Mouse (Mus musculus): ENCODE measurements around the gene 4933415A04Rik. TPM values are rescaled to one million over a fixed set of nuclear protein-coding genes. Genes with fewer than 3 reads are reported as not detected.

4933415A04Rik gene
- polyA plus RNA-seq, 1 experiment from 2014 or later: 3.0 TPM

GRCm38 (mm10) chr11:43585211-43586005 is 1.4 kb upstream of the 4933415A04Rik start:
- Histone ChIP-seq H3K4me1 (ENCODE audit: control insufficient read depth, insufficient read depth, low read length) (no peaks in the 10 kb centered on the region), H3K27me3 (ENCODE audit: control insufficient read depth, insufficient read depth, low read depth, low read length) (no peaks in the 10 kb centered on the region), H3K4me2 (ENCODE audit: low read length) (no peak overlapping the region), H3K4me3 (ENCODE audit: low read depth, low read length) (no peak overlapping the region), H3K27ac (ENCODE audit: low read length) (no peak overlapping the region), H3K36me3 (ENCODE audit: control insufficient read depth, insufficient read depth, low read length) (no peaks in the 10 kb centered on the region; the same call in 1 of the 2 replicates), H3K9me3 (replicated peaks; ENCODE audit: control insufficient read depth, low read length, poor library complexity, severe bottlenecking) (no peaks in the 10 kb centered on the region), H3K9ac (ENCODE audit: low read depth, low read length) (no peak overlapping the region)
- 86% methylated on average over 22 of the region's 22 CpGs for WGBS
- ATAC-seq: no peak

GRCm38 (mm10) chr11:43589530-43590072 is 2.8 kb downstream of the 4933415A04Rik start:
- no peak for ATAC-seq
- H3K27me3 ChIP-seq (ENCODE audit: control insufficient read depth, insufficient read depth, low read depth, low read length): no peaks in the 10 kb centered on the region
- 63% methylated on average over 6 of the region's 6 CpGs for WGBS

GRCm38 (mm10) chr11:43601440-43601839 is 14.6 kb downstream of the 4933415A04Rik start, which contains the start of gene Fabp6:
Gene Fabp6, minus strand, starts transcription at chr11:43601540.
- Histone ChIP-seq H3K27me3 (ENCODE audit: control insufficient read depth, insufficient read depth, low read depth, low read length) (no peaks in the 10 kb centered on the region), H3K9ac (ENCODE audit: low read depth, low read length) (no peak within 1 kb of the TSS), H3K9me3 (replicated peaks; ENCODE audit: control insufficient read depth, low read length, poor library complexity, severe bottlenecking) (no peaks in the 10 kb centered on the region), H3K36me3 (ENCODE audit: control insufficient read depth, insufficient read depth, low read length) (no peaks in the 10 kb centered on the region), H3K4me1 (ENCODE audit: control insufficient read depth, insufficient read depth, low read length) (no peaks in the 10 kb centered on the region), H3K4me3 (ENCODE audit: low read depth, low read length) (no peak within 1 kb of the TSS), H3K27ac (ENCODE audit: low read length) (no peak within 1 kb of the TSS), H3K4me2 (ENCODE audit: low read length) (no peak within 1 kb of the TSS)
- 87% methylated on average over 5 of the region's 5 CpGs for WGBS
- no peak for ATAC-seq

More at GRCm38 (mm10) chr11:43589530-43590072, 2.8 kb downstream of the 4933415A04Rik start:
- H3K4me1 ChIP-seq (ENCODE audit: control insufficient read depth, insufficient read depth, low read length): no peaks in the 10 kb centered on the region
- no peak overlapping the region for H3K4me2 ChIP-seq (ENCODE audit: low read length)
- no peak overlapping the region for H3K4me3 ChIP-seq (ENCODE audit: low read depth, low read length)
- H3K27ac ChIP-seq (ENCODE audit: low read length): no peak overlapping the region
- no peaks in the 10 kb centered on the region; the same call in 1 of the 2 replicates for H3K36me3 ChIP-seq (ENCODE audit: control insufficient read depth, insufficient read depth, low read length)
- H3K9me3 ChIP-seq (replicated peaks; ENCODE audit: control insufficient read depth, low read length, poor library complexity, severe bottlenecking): no peaks in the 10 kb centered on the region
- no peak overlapping the region for H3K9ac ChIP-seq (ENCODE audit: low read depth, low read length)

DNA sequence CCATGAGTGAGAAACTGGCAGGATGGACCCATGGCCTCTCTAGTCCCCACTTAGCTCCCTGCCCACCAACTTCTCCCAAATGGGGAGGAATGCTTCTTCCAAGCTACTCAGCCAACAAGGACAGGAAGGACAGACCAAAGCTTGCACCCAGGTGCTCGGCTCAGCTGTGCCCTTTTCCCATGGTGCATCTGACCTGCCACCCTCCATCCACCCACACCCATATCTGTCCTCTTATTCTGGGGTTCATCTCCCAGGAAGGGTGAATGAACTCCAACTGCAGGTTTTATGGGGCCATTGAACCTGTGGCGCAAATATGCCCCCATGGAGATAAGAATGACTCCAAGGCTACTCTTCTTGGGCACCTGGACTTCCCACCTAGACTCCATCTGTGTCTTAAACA is 17.4 kb downstream of the 4933415A04Rik start:
- Histone ChIP-seq H3K4me2 (ENCODE audit: low read length) (no peak overlapping the region), H3K4me3 (ENCODE audit: low read depth, low read length) (no peak overlapping the region), H3K36me3 (ENCODE audit: control insufficient read depth, insufficient read depth, low read length) (no peaks in the 10 kb centered on the region), H3K27ac (ENCODE audit: low read length) (no peak overlapping the region), H3K9ac (ENCODE audit: low read depth, low read length) (no peak overlapping the region), H3K27me3 (ENCODE audit: control insufficient read depth, insufficient read depth, low read depth, low read length) (no peaks in the 10 kb centered on the region), H3K9me3 (replicated peaks; ENCODE audit: control insufficient read depth, low read length, poor library complexity, severe bottlenecking) (no peaks in the 10 kb centered on the region), H3K4me1 (ENCODE audit: control insufficient read depth, insufficient read depth, low read length) (0 out of 2 replicates have a peak, but pooled peaks cover 2% of the 10 kb centered on the region)
- 93% methylated on average over 2 of the region's 2 CpGs for WGBS
- no peak for ATAC-seq

GRCm38 (mm10) chr11:43604891-43605290 is 18.1 kb downstream of the 4933415A04Rik start:
- no peak for ATAC-seq
- H3K9me3 ChIP-seq (replicated peaks; ENCODE audit: control insufficient read depth, low read length, poor library complexity, severe bottlenecking): no peaks in the 10 kb centered on the region
- 0 out of 2 replicates have a peak, but pooled peaks cover 2% of the 10 kb centered on the region for H3K4me1 ChIP-seq (ENCODE audit: control insufficient read depth, insufficient read depth, low read length)
- H3K9ac ChIP-seq (ENCODE audit: low read depth, low read length): no peak overlapping the region
- H3K27me3 ChIP-seq (ENCODE audit: control insufficient read depth, insufficient read depth, low read depth, low read length): no peaks in the 10 kb centered on the region
- no peaks in the 10 kb centered on the region for H3K36me3 ChIP-seq (ENCODE audit: control insufficient read depth, insufficient read depth, low read length)
- H3K4me3 ChIP-seq (ENCODE audit: low read depth, low read length): no peak overlapping the region
- WGBS: 94% methylated on average over 6 of the region's 6 CpGs
- H3K4me2 ChIP-seq (ENCODE audit: low read length): no peak overlapping the region
- H3K27ac ChIP-seq (ENCODE audit: low read length): no peak overlapping the region

DNA sequence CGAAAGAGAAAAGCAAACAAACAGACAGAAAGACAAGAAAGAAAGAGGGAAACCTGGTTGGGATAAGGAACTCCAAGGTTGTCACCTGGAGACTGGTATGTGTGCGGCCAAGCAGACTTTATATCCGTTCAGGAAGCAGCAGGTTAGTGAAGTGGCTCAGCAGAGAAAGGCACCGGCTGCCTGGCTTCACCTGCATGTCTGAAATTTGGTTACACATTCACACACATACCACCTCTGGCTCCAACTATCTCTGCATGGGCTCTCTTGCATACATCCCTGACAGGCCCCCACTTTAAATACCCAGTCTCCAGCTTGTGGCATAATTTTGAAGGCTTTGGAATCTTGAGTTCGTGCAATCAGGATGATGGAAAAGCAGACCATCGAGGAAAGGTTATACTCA is 19.0 kb downstream of the 4933415A04Rik start:
- no peak overlapping the region for H3K4me2 ChIP-seq (ENCODE audit: low read length)
- no peak overlapping the region for H3K4me3 ChIP-seq (ENCODE audit: low read depth, low read length)
- ATAC-seq: no peak
- H3K9ac ChIP-seq (ENCODE audit: low read depth, low read length): no peak overlapping the region
- no peaks in the 10 kb centered on the region for H3K27me3 ChIP-seq (ENCODE audit: control insufficient read depth, insufficient read depth, low read depth, low read length)
- no peaks in the 10 kb centered on the region for H3K9me3 ChIP-seq (replicated peaks; ENCODE audit: control insufficient read depth, low read length, poor library complexity, severe bottlenecking)
- WGBS: 85% methylated on average over 6 of the region's 6 CpGs
- 0 out of 2 replicates have a peak, but pooled peaks cover 2% of the 10 kb centered on the region for H3K4me1 ChIP-seq (ENCODE audit: control insufficient read depth, insufficient read depth, low read length)
- H3K36me3 ChIP-seq (ENCODE audit: control insufficient read depth, insufficient read depth, low read length): no peaks in the 10 kb centered on the region
- no peak overlapping the region for H3K27ac ChIP-seq (ENCODE audit: low read length)

DNA sequence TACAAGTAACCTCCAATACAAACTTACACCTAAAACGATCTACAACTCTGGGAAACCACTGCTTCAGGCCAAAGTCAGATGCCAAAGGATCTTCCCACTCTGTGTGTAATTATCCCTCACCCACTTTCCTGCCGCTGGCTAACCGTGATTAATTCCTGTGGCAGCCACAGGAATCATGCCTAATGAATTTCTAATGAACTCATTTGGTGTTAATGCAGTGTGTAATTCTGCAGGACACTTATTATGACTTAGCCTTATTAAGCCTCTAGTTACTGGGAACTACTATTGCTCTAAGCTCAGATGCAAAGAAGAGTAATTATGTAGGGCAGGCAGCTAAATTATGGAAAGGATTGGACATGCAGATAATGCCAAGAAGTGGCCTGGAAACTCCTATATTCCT is 21.6 kb downstream of the 4933415A04Rik start:
- Histone ChIP-seq H3K4me3 (ENCODE audit: low read depth, low read length) (no peak overlapping the region), H3K9ac (ENCODE audit: low read depth, low read length) (no peak overlapping the region), H3K4me1 (ENCODE audit: control insufficient read depth, insufficient read depth, low read length) (peaks cover 9% of the 10 kb centered on the region), H3K36me3 (ENCODE audit: control insufficient read depth, insufficient read depth, low read length) (no peaks in the 10 kb centered on the region), H3K9me3 (replicated peaks; ENCODE audit: control insufficient read depth, low read length, poor library complexity, severe bottlenecking) (no peaks in the 10 kb centered on the region), H3K27me3 (ENCODE audit: control insufficient read depth, insufficient read depth, low read depth, low read length) (no peaks in the 10 kb centered on the region), H3K27ac (ENCODE audit: low read length) (no peak overlapping the region), H3K4me2 (ENCODE audit: low read length) (no peak overlapping the region)
- WGBS: 36% methylated on average over 3 of the region's 3 CpGs
- no peak for ATAC-seq

GRCm38 (mm10) chr11:43610006-43610661 is 23.3 kb downstream of the 4933415A04Rik start:
- H3K4me2 ChIP-seq (ENCODE audit: low read length): no peak overlapping the region
- peaks cover 9% of the 10 kb centered on the region for H3K4me1 ChIP-seq (ENCODE audit: control insufficient read depth, insufficient read depth, low read length)
- no peak overlapping the region for H3K27ac ChIP-seq (ENCODE audit: low read length)
- no peaks in the 10 kb centered on the region for H3K27me3 ChIP-seq (ENCODE audit: control insufficient read depth, insufficient read depth, low read depth, low read length)
- 65% methylated on average over 10 of the region's 10 CpGs for WGBS
- no peaks in the 10 kb centered on the region for H3K36me3 ChIP-seq (ENCODE audit: control insufficient read depth, insufficient read depth, low read length)
- no peak overlapping the region for H3K4me3 ChIP-seq (ENCODE audit: low read depth, low read length)
- H3K9me3 ChIP-seq (replicated peaks; ENCODE audit: control insufficient read depth, low read length, poor library complexity, severe bottlenecking): no peaks in the 10 kb centered on the region
- no peak overlapping the region for H3K9ac ChIP-seq (ENCODE audit: low read depth, low read length)
- ATAC-seq: no peak

DNA sequence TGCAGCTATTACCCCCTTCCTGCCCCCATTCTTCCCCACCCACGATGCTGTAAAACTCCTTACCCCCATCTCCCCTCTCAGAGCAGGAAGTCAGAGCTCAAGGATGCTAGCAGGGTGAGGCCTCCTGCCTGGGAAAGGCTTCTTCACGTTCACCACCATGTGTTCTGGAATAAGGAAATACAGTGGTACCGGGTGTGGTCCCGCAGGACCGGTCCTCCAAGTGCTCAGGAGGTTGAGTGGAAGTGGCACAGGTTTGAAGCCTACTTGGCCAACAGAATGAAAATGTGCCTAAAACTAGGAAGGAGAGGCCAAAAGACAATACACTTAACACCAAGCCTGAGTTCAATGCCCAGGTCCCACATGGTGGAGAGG is 23.8 kb downstream of the 4933415A04Rik start:
- Histone ChIP-seq H3K9me3 (replicated peaks; ENCODE audit: control insufficient read depth, low read length, poor library complexity, severe bottlenecking) (no peaks in the 10 kb centered on the region), H3K9ac (ENCODE audit: low read depth, low read length) (no peak overlapping the region), H3K4me1 (ENCODE audit: control insufficient read depth, insufficient read depth, low read length) (peaks cover 9% of the 10 kb centered on the region), H3K4me2 (ENCODE audit: low read length) (no peak overlapping the region), H3K27me3 (ENCODE audit: control insufficient read depth, insufficient read depth, low read depth, low read length) (no peaks in the 10 kb centered on the region), H3K27ac (ENCODE audit: low read length) (no peak overlapping the region), H3K4me3 (ENCODE audit: low read depth, low read length) (no peak overlapping the region), H3K36me3 (ENCODE audit: control insufficient read depth, insufficient read depth, low read length) (no peaks in the 10 kb centered on the region)
- WGBS: 76% methylated on average over 5 of the region's 5 CpGs
- ATAC-seq: no peak

Data from midbrain, embryonic 16.5 days (tissue).